ENCODE assay signal across 8 mouse cellular contexts in the genomic region with DNA sequence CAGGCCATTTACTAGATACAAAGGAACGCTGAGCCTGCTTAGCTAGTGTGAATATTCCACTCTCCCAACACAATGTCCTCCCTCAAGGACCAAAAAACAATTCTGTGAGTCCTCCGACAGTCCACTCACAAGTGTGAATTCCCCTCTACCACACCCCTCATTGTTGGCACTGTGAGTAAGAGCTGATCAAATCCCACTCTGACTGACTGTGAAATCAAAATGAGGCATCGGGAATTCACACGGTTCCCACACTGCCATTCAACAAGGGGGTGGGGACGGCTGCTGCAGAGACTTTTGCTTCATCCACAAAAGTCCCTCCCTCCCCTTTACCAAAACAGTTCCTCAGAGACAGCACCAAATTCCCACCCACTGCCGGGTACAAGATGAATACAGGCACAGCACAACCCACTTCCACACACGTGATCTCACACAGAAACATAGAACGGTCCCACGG. TPM values are rescaled to one million over a fixed set of nuclear protein-coding genes. Genes with fewer than 3 reads are reported as not detected.
A peak's percentile ranks its signal among the peaks of the same experiment; 100 is the strongest.
DNase-seq lines count a peak whose midpoint lies in the region; ATAC-seq lines count a peak whose summit lies in the region.
"Had no signal": no experiment of that assay in that cellular context is flagged by ENCODE, and none has a peak within 500 bp of the region (broad histone marks: within the 10 kb centered on the region; RNA-seq: fewer than 3 reads in every experiment).

No protein-coding gene starts in this region.

- ATAC-seq in neural tube, embryonic 11.5 days (ENCODE audit: insufficient read depth, low FRiP score, low TSS enrichment), result peak; percentile 58
- ATAC-seq in erythroid progenitor cell, adult 5-6 weeks (replicated peaks; ENCODE audit: low FRiP score, poor library complexity, severe bottlenecking), result no peak
- no peak for ATAC-seq in kidney, embryonic 16.5 days (ENCODE audit: low FRiP score, low TSS enrichment)

- H3K36me3 ChIP-seq in neural tube, embryonic 11.5 days (ENCODE audit: control insufficient read depth, insufficient read depth, low read length), result no peaks in the 10 kb centered on the region
- no peaks in the 10 kb centered on the region for H3K36me3 ChIP-seq in embryonic facial prominence, embryonic 10.5 days (replicated peaks)
- H3K36me3 ChIP-seq in limb, embryonic 10.5 days, result no peaks in the 10 kb centered on the region
- no peaks in the 10 kb centered on the region for H3K36me3 ChIP-seq in kidney, embryonic 16.5 days (ENCODE audit: insufficient read depth, low read length)

- no peak overlapping the region for H3K9ac ChIP-seq in neural tube, embryonic 11.5 days (ENCODE audit: low read length)
- no peak overlapping the region for H3K9ac ChIP-seq in kidney, embryonic 16.5 days (replicated peaks; ENCODE audit: low read length)
- H3K9ac ChIP-seq: limb, embryonic 15.5 days had no signal

- H3K27ac ChIP-seq in neural tube, embryonic 11.5 days (ENCODE audit: low read depth, low read length), result no peak overlapping the region
- no peak overlapping the region for H3K27ac ChIP-seq in embryonic facial prominence, embryonic 10.5 days (replicated peaks)
- 0 out of 2 replicates have a peak overlapping the region, but pooled peaks have one; percentile 9 for H3K27ac ChIP-seq in limb, embryonic 10.5 days
- H3K27ac ChIP-seq in kidney, embryonic 16.5 days (ENCODE audit: low read length), result no peak overlapping the region
- H3K27ac ChIP-seq: limb, embryonic 15.5 days had no signal

- H3K4me1 ChIP-seq in neural tube, embryonic 11.5 days (ENCODE audit: control insufficient read depth, insufficient read depth, low read length), result peaks cover 5% of the 10 kb centered on the region; the same call in 1 of the 2 replicates
- H3K4me1 ChIP-seq in embryonic facial prominence, embryonic 10.5 days, result peaks cover 23% of the 10 kb centered on the region
- peaks cover 12% of the 10 kb centered on the region for H3K4me1 ChIP-seq in limb, embryonic 10.5 days
- peaks cover 11% of the 10 kb centered on the region; the same call in 1 of the 2 replicates for H3K4me1 ChIP-seq in kidney, embryonic 16.5 days (ENCODE audit: insufficient read depth, low read length)

- no peak overlapping the region for H3K4me3 ChIP-seq in neural tube, embryonic 11.5 days (ENCODE audit: low read depth, low read length)
- 0 out of 2 replicates have a peak overlapping the region, but pooled peaks have one; percentile 16 for H3K4me3 ChIP-seq in embryonic facial prominence, embryonic 10.5 days
- H3K4me3 ChIP-seq in limb, embryonic 10.5 days, result no peak overlapping the region
- H3K4me3 ChIP-seq in kidney, embryonic 16.5 days (ENCODE audit: low read length), result no peak overlapping the region
- H3K4me3 ChIP-seq: limb, embryonic 15.5 days had no signal

- no peak overlapping the region for H3K4me2 ChIP-seq in neural tube, embryonic 11.5 days (ENCODE audit: low read depth)
- no peak overlapping the region for H3K4me2 ChIP-seq in kidney, embryonic 16.5 days (replicated peaks; ENCODE audit: low read depth, low read length)

- peak; percentile 45 for DNase-seq in neural tube, embryonic 11.5 days (ENCODE audit: low spot score)
- DNase-seq in neural tube, embryonic 10.5 days (ENCODE audit: extremely low spot score, low spot score), result no peak
- no peak for DNase-seq in embryonic facial prominence, embryonic 10.5 days (ENCODE audit: low spot score)
- no peak for DNase-seq in limb, embryonic 10.5 days (ENCODE audit: low spot score)
- peak; percentile 39 for DNase-seq in telencephalon, adult 2 months (ENCODE audit: low read depth, low spot score)

- H3K9me3 ChIP-seq in neural tube, embryonic 11.5 days (ENCODE audit: control insufficient read depth, low read length), result no peaks in the 10 kb centered on the region
- no peaks in the 10 kb centered on the region for H3K9me3 ChIP-seq in embryonic facial prominence, embryonic 10.5 days
- H3K9me3 ChIP-seq in limb, embryonic 10.5 days (replicated peaks), result no peaks in the 10 kb centered on the region
- H3K9me3 ChIP-seq in kidney, embryonic 16.5 days (ENCODE audit: low read length), result no peaks in the 10 kb centered on the region
- H3K9me3 ChIP-seq: limb, embryonic 15.5 days had no signal

- 22% methylated on average over 9 of the region's 9 CpGs for WGBS in neural tube, embryonic 11.5 days
- WGBS in embryonic facial prominence, embryonic 10.5 days, result 59% methylated on average over 9 of the region's 9 CpGs
- WGBS in limb, embryonic 10.5 days, result 57% methylated on average over 9 of the region's 9 CpGs
- WGBS in kidney, embryonic 16.5 days, result 41% methylated on average over 9 of the region's 9 CpGs

- peaks cover 9% of the 10 kb centered on the region; the same call in 1 of the 2 replicates for H3K27me3 ChIP-seq in neural tube, embryonic 11.5 days (ENCODE audit: control insufficient read depth, insufficient read depth, low read length)
- no peaks in the 10 kb centered on the region for H3K27me3 ChIP-seq in embryonic facial prominence, embryonic 10.5 days (replicated peaks; ENCODE audit: low read depth, poor library complexity, severe bottlenecking)
- H3K27me3 ChIP-seq in limb, embryonic 10.5 days (ENCODE audit: low read depth, poor library complexity, severe bottlenecking), result no peaks in the 10 kb centered on the region
- H3K27me3 ChIP-seq in kidney, embryonic 16.5 days (ENCODE audit: insufficient read depth, low read length), result no peaks in the 10 kb centered on the region
- H3K27me3 ChIP-seq: limb, embryonic 15.5 days had no signal

RNA-seq across cellular contexts. Expression of gene Tnip1, which starts 8.7 kb away (rescaled TPM):
- polyA plus RNA-seq in neural tube, embryonic 11.5 days (2014; fragmentation: Nextera tagmentation; extraction: Ambion mirVana), result 12.4 and 13.2 TPM in 2 replicates
- polyA plus RNA-seq in embryonic facial prominence, embryonic 10.5 days (2016; fragmentation: Nextera tagmentation; extraction: Ambion mirVana), result 11.7 and 11.9 TPM in 2 replicates
- polyA plus RNA-seq in limb, embryonic 10.5 days (2016; fragmentation: Nextera tagmentation; extraction: Ambion mirVana), result 10.0 and 14.0 TPM in 2 replicates
- total RNA-seq in erythroid progenitor cell, adult 5-6 weeks (2015; ENCODE audit: low replicate concordance), result 6.3 and 7.9 TPM in 2 replicates
- 3.3 and 8.7 TPM in 2 replicates for total RNA-seq in erythroid progenitor cell, adult 5-6 weeks (2017; ENCODE audit: low replicate concordance)
- polyA plus RNA-seq in kidney, embryonic 16.5 days (2015; fragmentation: Nextera tagmentation; extraction: Ambion mirVana), result 20.2 and 22.0 TPM in 2 replicates

RNA-seq across cellular contexts. Expression of gene Gpx3, which starts 51.8 kb away (rescaled TPM):
- polyA plus RNA-seq in neural tube, embryonic 11.5 days (2014; fragmentation: Nextera tagmentation; extraction: Ambion mirVana), result 98.3 and 109 TPM in 2 replicates
- polyA plus RNA-seq in embryonic facial prominence, embryonic 10.5 days (2016; fragmentation: Nextera tagmentation; extraction: Ambion mirVana), result 72.8 and 90.1 TPM in 2 replicates
- 52.0 and 60.7 TPM in 2 replicates for polyA plus RNA-seq in limb, embryonic 10.5 days (2016; fragmentation: Nextera tagmentation; extraction: Ambion mirVana)
- total RNA-seq in erythroid progenitor cell, adult 5-6 weeks (2015; ENCODE audit: low replicate concordance), result 15.5 and 29.3 TPM in 2 replicates
- 0.30 and 2.4 TPM in 2 replicates for total RNA-seq in erythroid progenitor cell, adult 5-6 weeks (2017; ENCODE audit: low replicate concordance)
- 262 and 297 TPM in 2 replicates for polyA plus RNA-seq in kidney, embryonic 16.5 days (2015; fragmentation: Nextera tagmentation; extraction: Ambion mirVana)

Comparison
In these comparisons a context has a peak if more than half of its experiments do, and no peak if none do; other contexts are left out.
1. DNase-seq: peak in neural tube, embryonic 11.5 days (single experiment) and telencephalon, adult 2 months (single experiment); none in neural tube, embryonic 10.5 days (single experiment), embryonic facial prominence, embryonic 10.5 days (single experiment) and limb, embryonic 10.5 days (single experiment).